ENCODE assay signal across 26 mouse cellular contexts in the genomic region with DNA sequence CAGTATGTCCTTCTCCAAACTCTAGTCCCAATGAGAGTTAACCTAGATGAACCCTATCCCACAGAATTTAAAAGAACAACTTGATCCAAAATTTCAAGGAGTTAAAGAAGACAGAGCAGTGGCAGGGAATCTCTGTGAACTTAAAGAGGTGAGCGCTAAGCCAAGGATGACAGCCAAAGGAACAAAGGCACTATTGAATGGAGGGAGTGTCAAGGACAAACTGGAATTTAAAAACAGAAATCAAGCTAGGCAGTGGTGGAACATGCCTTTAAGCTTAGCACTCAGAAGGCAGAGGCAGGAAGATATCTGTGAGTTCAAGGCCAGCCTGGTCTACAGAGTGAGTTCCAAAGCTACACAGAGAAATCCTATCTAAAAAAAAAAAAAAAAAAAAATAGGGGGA.
"Had no signal": no experiment of that assay in that cellular context is flagged by ENCODE, and none has a peak within 500 bp of the region (broad histone marks: within the 10 kb centered on the region; RNA-seq: fewer than 3 reads in every experiment).

No protein-coding gene starts in this region.

- H3K4me3 ChIP-seq: embryonic facial prominence, embryonic 10.5 days; embryonic facial prominence, embryonic 12.5 days; embryonic facial prominence, embryonic 13.5 days; embryonic facial prominence, embryonic 15.5 days; erythroblast, embryonic 14.5 days; forebrain, embryonic 10.5 days; forebrain, embryonic 12.5 days; forebrain, embryonic 13.5 days; forebrain, embryonic 15.5 days; gastrocnemius, adult 2 months; heart, adult 2 months; heart, embryonic 10.5 days had no signal

- H3K36me3 ChIP-seq: embryonic facial prominence, embryonic 10.5 days; embryonic facial prominence, embryonic 12.5 days; embryonic facial prominence, embryonic 13.5 days; embryonic facial prominence, embryonic 15.5 days; forebrain, embryonic 10.5 days; forebrain, embryonic 12.5 days; forebrain, embryonic 15.5 days; heart, embryonic 10.5 days had no signal

- ATAC-seq: forebrain, embryonic 13.5 days; forebrain, embryonic 14.5 days; forebrain, embryonic 15.5 days; forebrain, embryonic 16.5 days; forebrain, postnatal 0 days had no signal

- DNase-seq: cerebellum, postnatal 10 days; cerebellum, postnatal 14 days; cerebellum, postnatal 25 days; cerebellum, postnatal 36 days; embryo, embryonic 11 days; forebrain, postnatal 0 days; gastrocnemius, adult 2 months; gastrocnemius, postnatal 10 days; gastrocnemius, postnatal 14 days; gastrocnemius, postnatal 25 days; gastrocnemius, postnatal 36 days; heart, adult 11 months; heart, adult 18-20 months; heart, adult 2 months had no signal

- H3K27ac ChIP-seq: embryonic facial prominence, embryonic 10.5 days; embryonic facial prominence, embryonic 12.5 days; embryonic facial prominence, embryonic 13.5 days; embryonic facial prominence, embryonic 15.5 days; forebrain, embryonic 10.5 days; forebrain, embryonic 12.5 days; forebrain, embryonic 13.5 days; forebrain, embryonic 15.5 days; gastrocnemius, adult 2 months; heart, adult 2 months; heart, embryonic 10.5 days had no signal

- H3K4me2 ChIP-seq: embryonic facial prominence, embryonic 12.5 days; embryonic facial prominence, embryonic 13.5 days; embryonic facial prominence, embryonic 15.5 days; forebrain, embryonic 12.5 days; forebrain, embryonic 13.5 days; forebrain, embryonic 15.5 days had no signal

- H3K4me1 ChIP-seq: embryonic facial prominence, embryonic 10.5 days; embryonic facial prominence, embryonic 12.5 days; embryonic facial prominence, embryonic 13.5 days; embryonic facial prominence, embryonic 15.5 days; forebrain, embryonic 10.5 days; forebrain, embryonic 12.5 days; forebrain, embryonic 13.5 days; forebrain, embryonic 15.5 days; heart, embryonic 10.5 days had no signal

- H3K9ac ChIP-seq: embryonic facial prominence, embryonic 12.5 days; embryonic facial prominence, embryonic 13.5 days; embryonic facial prominence, embryonic 15.5 days; forebrain, embryonic 12.5 days; forebrain, embryonic 13.5 days; forebrain, embryonic 15.5 days; forebrain, postnatal 0 days had no signal

- H3K27me3 ChIP-seq: embryonic facial prominence, embryonic 12.5 days; embryonic facial prominence, embryonic 13.5 days; embryonic facial prominence, embryonic 15.5 days; forebrain, embryonic 12.5 days; forebrain, embryonic 13.5 days; forebrain, embryonic 15.5 days had no signal

- H3K9me3 ChIP-seq: embryonic facial prominence, embryonic 10.5 days; embryonic facial prominence, embryonic 12.5 days; embryonic facial prominence, embryonic 13.5 days; embryonic facial prominence, embryonic 15.5 days; forebrain, embryonic 12.5 days; forebrain, embryonic 15.5 days; heart, embryonic 10.5 days had no signal
